Mouse (Mus musculus): ENCODE results near the gene Cers2.
A peak's percentile ranks its signal among the peaks of the same experiment; 100 is the strongest.

Gene Cers2

DNA sequence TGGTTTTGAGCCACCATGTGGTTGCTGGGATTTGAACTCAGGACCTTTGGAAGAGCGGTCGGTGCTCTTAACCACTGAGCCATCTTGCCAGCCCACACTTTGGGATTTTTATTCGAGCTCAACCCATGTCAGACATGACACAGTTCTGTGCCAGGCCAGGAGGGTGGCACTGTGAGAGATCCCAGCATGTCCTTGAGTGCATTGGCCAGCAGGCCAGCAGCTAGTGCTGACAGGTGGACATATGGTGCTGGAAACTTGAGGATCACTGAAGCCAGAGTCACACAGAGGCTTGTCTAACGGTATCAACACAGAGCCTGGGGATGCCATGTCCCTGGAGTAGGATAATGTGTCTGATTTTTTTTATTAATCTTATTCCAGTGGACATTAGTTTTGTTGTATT lies 25.2 kb upstream of the Cers2 start:
- DNase-seq (ENCODE audit: low read depth), result no peak

DNA sequence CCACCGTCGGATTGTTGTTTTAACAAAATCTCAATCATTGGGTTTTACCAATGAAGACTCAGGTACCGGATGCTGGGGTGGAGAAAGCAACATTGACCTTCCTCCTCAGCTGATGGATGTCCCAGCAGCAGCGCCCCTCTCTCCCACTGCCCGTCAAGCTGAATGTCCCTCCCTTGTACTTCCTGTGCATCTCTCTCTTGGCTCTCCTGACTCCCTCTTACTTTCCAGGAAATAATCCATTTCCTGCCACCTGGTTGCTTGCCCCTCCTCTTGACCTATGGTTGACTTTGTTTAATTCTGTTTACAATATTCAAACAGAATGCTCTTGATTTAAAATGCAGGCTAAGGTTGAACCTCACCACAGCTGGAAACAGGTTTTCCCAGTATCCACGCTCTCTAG lies 24.4 kb upstream of the Cers2 start:
- no peak for DNase-seq (ENCODE audit: low read depth)

DNA sequence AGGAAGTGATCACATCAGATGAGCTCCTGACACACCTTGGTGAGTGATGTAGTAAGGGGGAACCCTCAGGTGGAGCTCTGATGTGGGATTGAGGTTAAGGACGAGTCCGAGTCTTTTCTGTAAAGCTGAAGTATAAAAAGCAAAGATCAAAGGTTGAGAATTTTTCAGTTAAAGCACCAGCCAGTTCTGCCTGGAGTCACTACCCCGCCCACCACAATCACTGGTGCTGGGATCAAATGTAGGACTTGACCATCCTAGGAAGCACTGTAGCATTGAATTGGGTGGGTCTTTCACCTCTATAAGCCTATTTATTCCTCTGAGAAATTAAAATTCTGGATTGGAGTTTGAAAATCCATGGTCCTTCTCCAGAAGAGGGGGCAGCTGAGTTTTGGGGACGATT lies 23.6 kb upstream of the Cers2 start:
- DNase-seq (ENCODE audit: low read depth), result no peak

DNA sequence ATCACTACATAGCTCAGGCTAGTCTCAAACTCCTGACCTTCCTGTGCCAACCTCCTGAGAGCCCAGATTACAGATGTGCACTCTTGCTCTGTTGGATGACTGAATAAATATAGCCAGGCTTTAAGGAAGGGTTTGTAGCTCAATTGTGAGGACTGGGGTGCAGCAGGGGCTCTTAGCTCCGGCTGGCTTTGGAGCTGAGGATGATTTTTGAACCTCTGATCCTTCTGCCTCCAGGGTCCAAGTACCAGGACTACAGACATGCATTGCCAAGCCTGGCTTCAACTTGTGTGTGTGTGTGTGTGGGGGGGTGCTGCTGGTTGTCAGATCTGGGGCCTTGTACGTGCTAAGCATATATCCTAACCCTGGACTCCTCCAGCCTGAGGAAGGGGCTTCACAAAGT lies 21.7 kb upstream of the Cers2 start:
- no peak for DNase-seq (ENCODE audit: low read depth)

DNA sequence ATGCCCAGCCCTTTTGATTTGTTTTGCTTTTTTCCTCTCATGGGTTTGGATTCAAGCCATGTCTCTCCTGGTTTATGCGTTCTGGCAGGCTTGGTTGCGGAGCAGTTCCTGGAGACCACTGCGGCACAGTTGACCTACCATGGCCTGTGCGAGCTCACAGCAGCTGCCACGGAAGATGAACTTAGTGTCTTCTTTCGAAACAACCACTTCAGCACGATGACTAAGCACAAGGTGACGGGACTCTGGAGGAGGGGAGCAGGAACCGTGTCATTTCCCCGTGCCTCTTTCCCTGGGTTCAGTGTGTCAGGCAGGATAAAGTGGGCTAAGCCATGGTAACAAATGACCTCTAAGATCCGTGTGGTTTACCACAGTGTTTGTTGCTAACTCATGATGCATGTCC lies 21.1 kb upstream of the Cers2 start:
- no peak for DNase-seq (ENCODE audit: low read depth)

DNA sequence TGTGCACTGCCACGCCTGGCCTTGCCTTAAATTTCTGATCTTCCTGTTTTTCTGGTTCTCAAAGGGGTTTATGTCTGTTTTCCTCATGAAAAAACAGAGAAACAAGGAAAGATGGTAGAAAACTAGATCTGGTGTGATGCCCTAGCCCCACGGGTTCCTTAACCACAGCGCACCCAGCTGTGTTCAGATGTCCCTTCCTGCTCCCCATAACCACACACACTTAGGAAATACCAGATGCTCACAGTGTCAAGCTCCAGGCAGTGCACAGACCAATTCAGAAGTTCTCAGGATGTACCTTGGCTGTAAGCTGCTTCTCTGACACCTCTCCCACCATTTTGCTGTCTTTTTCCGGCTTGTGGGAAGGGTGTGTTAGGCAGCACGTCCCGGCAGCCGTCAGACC lies 20.3 kb upstream of the Cers2 start:
- DNase-seq (ENCODE audit: low read depth), result no peak

DNA sequence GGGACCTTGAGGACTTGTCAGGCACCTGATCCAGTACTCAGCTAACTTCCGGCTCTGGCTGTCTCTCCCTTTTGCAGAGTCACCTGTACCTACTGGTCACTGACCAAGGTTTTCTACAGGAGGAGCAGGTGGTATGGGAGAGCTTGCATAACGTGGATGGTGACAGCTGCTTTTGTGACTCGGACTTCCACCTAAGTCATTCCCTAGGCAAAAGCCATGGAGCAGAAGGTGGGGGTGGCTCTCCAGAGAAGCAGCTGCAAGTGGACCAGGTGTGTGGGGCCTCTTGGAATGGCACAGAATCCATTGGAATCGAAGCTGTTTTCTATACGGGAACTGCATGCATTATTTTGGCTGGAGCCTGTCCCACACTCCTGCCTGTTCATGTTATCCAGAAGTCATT lies 19.9 kb upstream of the Cers2 start:
- no peak for DNase-seq (ENCODE audit: low read depth)

DNA sequence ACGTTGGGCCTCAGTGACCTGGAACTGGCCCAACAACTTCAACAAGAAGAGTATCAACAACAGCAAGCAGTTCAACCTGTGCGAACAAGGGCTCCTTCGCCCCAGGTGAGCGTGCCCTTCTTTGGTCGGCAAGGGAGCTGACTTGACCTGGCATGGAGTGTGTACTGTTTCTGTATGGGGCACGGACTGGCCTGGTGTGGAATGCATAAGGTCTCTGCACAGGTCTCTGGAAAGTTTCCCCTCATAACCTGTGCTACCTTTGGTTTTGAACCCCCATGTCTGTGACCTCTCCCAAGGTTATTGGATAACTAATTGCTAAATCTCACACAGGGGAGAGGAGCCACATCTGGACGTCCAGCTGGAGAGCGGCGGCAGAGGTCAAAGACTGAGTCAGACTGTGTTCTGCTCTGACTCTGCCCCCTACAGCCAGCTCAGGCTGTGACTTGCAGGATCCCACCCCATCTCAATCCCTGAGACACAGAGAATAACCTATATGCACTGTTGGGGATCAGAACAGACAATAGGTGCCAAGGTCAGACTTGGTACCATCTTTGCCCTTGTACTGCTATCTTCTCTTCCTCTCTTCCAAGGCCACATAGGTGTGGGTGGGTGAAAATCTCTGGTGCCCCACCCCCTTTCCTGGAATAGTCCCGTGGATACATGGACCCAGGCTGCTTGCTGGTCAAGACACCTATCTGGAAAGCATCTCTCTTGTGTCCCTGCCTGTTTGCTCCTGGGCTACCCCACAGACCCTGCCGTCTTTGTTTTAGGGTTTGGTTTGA lies 19.1 kb upstream of the Cers2 start:
- DNase-seq (ENCODE audit: low read depth), result no peak

DNA sequence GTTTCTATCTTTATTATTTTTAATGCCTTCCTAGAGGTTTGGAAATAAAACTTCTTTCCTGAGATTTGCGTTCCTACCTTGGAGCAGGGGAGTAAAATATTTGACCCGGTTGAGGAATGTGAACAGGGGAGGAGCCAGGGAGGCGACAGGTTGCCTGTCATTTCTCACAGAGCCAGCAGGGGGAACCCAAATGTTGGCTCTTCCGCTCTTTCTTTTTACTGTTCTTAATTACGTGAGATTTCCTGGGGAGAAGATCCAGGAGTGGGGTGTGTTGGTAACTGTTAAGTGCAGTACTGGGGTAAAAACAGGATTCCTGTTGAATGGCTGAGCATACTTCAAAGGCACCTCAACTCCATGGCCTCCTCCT lies 18.5 kb upstream of the Cers2 start:
- DNase-seq (ENCODE audit: low read depth), result no peak

DNA sequence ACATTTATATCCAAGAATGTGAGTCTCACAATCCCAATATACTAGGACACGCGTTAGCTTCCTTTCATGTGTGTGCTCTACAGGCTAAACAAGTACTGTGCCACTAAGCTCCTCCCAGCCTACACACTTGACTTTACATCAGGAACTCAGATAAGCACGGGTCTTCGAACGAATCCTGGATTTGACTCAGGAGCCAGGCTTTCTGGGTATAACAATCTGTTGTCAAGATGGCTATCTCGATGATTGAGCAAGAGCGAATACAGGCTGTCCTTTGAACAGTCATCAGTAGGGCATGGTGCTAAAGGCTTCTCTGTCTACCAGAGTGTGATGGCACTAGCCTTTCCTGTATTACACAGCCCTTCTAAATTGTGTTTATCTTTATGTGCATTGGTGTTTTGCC lies 16.6 kb upstream of the Cers2 start:
- no peak for DNase-seq (ENCODE audit: low read depth)

DNA sequence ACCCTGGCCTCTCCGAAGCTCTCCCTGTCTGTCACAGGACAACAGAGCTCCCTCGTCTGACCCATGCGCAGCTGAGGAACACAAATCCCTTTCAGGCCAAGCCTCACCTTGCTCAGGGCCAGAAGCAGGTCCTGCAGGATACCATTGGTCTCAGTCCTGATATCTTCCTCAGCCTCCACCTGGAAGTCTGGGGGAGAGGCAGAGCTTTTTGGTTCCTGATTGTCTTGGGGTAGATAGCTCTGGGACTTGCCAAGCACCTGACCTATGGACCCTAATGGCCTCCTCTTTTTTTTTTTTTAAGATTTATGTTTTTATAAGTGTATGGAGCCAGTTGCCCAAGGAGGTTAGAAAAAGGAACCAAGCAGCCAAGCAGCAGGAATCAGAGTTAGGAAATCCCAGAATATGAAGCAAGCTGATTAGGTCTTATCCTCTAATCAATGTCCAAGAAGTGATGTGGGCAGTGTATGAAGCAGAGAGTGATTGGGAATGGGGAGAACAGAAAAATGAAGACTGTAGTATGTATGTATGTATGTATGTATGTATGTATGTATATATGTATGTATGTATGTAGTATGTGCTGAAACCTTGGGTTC lies 13.3 kb upstream of the Cers2 start:
- no peak for DNase-seq (ENCODE audit: low read depth)

DNA sequence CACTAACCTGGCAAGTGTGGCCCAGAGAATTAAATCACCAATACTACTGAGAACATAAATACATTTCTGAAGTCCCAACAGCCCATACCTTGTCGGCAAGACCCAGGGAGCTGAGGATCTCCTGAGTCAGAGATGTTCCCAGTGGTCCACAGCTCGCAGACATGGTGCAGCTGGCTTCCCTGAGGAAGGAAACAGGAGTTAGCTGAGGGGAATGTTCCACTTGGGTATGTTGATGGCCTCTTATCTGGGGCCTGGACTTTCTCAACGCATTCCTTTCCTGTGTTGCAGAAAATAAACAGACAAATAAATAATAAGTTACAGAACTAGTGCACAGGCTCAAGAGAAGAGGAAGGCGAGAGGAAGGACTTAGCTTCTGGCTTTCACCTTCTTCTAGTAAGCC lies 8.3 kb upstream of the Cers2 start:
- DNase-seq (ENCODE audit: low read depth), result no peak

DNA sequence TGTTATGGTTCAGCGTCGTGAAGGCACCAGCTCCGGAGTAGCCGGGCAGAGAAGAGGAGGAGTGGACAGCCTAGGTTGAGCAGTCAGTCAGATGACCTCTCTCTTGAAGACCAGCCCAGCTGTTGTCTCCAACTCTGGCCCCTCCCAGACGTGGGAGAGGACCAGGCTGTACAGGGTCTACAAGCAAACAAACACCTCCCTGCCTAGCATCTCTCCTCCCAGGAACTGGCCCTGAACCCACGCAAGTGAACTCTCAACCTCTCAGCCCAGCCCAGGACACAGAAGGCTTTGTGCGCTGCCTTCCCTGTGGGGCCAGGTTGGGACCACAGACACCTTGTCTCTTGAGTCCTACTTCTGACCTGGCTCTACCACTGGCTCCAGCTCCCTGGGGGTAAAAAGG lies 7.5 kb upstream of the Cers2 start, which contains the start of gene Anxa9:
Gene Anxa9 (minus strand): TSS at position 77 of the 400 bp plus-strand sequence.
- no peak for DNase-seq (ENCODE audit: low read depth)

DNA sequence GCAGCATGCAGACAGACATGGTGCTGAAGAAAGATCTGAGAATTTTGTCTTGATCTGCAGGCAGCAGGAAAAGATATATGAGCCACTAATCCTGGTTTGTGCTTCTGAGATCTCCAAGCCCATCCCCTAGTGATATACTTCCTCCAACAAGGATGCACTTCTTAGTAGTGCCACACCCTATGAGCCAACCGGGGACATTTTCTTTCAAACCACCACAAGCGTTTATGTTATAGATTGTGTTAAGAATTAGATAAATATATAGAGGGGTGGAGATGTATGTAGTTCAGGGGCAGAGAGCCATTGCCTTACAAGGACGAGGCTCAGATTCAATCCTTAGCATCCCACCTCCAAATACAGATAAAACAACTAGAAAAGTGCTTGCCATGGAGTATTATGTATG lies 4.1 kb upstream of the Cers2 start:
- no peak for DNase-seq (ENCODE audit: low read depth)

DNA sequence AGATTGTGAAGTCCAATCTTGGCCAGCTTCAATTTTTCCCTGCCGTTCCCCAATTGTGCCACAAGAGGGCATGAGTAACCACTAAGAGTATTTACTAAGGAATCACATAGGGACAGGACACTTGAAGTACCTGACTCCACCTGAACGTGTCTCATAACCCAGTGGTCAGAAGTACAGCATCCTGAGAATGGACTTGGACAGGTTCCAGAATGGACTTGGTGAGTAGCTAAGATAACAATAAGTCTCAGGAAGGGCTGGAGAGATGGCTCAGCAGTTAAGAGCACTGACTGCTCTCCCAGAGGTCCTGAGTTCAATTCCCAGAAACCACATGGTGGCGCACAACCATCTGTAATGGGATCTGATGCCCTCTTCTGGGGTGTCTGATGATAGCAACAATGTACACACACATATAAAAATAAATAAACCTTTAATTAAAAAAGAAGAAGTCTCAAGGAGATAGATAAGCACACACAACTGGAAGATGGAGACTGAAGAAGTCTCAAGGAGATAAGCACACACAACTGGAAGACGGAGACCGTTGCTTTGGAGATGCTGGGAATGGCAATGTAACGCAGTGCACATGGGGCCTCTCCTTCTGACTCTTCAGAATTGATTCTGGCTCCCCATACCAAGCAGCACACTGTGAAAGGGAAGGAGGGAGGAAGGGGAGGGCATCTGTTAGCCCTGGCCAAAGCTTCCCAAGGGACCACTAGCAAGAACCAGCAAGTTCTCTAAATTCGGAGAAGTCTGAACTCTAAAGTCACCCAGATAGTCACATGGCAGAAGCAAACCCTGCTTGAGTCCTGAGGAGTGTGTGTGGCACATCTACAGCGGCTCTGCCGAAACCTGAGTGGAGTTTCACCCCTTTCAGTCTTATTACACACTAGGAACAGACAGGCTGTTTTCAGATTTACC lies 3.4 kb upstream of the Cers2 start:
- DNase-seq (ENCODE audit: low read depth), result peak; percentile 73

DNA sequence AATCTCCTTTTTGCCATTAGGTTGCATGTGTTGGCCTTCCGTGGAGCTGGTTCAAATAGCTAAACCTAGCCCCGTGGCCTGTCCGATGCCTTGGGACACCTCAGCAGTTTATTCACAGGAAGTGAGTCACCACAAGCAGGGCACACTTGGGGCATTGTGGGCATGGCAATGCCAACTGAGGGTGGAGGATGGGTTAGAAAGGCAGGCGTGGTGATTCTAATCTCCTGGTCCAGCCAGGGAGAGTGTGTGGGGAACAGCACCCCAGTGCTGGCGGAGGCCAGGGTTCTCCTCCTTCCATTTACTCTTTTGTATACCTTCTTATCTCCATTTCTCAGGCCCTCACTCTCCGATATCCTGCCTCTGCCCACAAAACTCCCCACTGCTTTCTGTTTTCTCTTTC lies 2.0 kb upstream of the Cers2 start:
- no peak for DNase-seq (ENCODE audit: low read depth)

DNA sequence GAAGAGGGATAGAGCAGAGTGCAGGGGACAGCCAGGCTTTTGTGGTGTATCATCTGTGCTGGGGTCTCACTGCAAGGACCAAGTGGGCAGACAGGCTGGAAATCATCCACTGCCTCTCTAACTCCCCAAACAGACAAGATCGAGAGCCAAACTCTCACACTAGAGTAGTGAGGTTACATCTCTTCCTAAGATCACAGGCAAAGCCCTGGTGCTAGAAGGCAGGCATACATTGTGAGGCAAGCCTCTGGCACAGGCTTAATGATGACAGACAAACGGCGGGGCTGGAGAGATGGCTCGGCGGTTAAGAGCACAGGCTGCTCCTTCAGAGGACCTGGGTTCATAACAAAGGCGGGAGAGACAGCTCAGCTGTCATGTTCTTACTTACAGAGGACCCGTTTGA lies 1.1 kb upstream of the Cers2 start:
- no peak for DNase-seq (ENCODE audit: low read depth)

DNA sequence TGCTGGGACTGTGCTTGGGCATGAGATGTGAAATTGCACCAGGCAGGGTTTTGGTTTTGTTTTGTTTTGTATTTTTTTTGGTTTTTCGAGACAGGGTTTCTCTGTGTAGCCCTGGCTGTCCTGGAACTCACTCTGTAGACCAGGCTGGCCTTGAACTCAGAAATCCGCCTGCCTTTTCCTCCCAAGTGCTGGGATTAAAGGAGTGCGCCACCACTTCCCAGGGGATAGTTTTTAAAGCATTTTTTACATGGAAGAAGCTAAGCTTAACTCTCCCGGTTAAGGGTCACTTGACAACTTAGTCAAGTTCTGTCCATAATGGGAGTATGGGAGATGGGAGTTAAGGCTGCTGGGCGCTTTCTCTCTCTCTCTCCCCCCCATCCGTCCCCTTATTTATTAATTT lies 516 bp upstream of the Cers2 start:
- no peak for DNase-seq (ENCODE audit: low read depth)

DNA sequence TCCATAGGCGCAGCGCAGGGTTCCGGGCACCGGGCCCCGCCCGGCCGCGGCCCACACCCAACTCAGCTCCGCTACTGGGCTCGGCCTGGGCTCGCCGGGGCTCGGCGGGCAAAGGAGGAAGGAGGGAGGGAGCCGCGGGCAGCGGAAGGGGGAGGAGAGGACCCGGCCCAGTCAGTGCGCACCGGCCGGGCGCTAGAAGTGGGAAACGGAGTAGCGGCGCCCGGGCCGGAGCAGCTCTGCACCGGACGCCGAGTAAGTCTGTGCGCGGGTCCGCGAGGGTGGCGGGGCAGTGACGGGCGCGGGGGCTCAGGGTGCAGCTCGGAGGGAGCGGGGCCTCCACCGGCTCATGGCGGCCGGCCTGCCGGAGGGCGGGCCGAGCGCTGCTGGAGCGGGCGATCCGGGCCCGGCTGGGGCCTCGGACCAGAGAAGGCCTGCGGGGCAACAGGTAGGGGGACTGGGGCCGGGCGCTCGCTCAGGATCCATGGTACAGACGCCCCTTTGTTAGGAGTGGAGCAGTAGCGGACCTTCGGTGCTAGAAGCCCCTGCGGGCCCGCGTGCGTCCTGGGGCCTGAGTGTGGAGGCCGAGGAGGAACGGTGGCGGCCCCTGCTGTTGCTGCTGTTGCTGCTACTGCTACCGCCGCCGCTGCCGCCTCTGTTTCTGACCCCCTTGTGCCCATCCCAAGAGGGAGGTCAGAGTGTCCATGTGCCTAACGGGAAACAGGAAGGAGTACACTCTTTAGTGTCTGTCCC lies 678 bp downstream of the Cers2 start:
- DNase-seq (ENCODE audit: low read depth), result no peak

DNA sequence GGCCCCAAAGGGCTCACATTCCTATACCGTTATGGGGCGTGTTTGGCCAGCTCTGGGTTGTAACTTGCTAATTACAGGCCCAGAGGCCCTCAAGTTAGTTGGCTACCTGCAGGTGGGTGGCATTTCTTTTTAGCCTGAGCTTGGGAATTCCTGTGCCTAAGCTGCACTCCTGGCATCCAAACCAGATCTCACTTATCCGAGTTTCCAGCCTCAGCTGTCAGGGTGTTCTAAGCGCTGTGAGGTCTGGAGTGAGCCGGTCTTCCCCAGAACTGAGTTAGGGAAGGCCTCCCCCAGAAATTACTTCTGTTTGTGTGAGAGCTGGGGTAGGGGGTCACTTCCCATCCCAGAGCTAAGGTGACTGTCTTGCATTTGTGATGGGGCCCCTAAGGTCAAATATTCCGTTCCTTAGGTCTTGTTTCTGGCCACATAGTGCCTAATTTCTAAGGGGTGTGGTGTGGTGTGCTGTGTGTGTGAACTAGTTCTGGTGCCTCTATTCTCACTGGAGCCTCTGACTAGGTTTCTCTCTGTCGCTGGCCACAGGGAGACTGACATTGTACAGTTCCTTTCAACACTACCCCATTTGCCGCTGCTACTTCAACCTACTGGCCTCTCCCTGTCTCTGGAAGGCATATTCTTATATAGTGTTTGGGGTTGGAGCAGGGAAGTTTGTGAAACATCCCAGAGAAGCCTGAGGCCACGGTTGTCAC lies 1.4 kb downstream of the Cers2 start:
- no peak for DNase-seq (ENCODE audit: low read depth)

DNA sequence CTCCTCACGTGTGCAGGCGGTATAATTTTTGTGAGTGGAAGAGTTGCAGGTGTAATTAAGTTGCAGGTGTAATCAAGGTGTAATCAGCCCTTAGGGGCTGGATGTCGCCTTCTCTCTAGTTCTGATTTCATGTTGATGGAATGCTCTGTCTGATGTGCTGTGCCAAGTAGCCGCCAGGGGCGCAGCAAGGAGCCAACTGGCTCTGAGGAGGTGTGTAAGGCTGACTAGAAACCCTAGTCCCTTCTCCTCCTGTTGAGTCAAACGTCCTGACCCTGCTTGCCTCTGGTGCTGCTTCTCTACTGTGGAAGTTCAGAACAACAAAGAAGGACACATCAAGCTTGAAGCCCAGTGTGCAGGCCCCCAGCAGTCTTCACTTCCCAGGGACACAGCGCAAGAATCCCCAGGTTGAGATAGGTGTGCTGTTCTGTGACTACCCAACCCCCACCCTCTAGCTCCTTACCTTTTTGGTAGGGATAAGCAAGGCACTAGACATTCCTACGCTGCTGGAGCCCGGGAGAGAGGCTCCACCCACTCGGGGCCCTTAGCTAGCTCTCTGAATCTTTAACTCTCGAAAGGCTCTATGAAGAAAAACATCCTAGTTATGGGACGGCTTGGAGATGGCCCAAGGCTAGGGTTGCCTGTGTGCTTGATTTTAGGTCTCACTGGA lies 3.0 kb downstream of the Cers2 start:
- DNase-seq (ENCODE audit: low read depth), result no peak
